Mouse (Mus musculus) ES-Bruce4 (cell line): ENCODE measurements around the gene Angptl8. TPM values are rescaled to one million over a fixed set of nuclear protein-coding genes. Genes with fewer than 3 reads are reported as not detected.

Experiments used
- H3K27ac ChIP-seq: 2 replicates; pipeline ENCODE4 v1.5.1; 2012; ENCODE audit warnings: low read length, inconsistent platforms; ENCODE audit not compliant: insufficient read depth
- H3K27me3 ChIP-seq: 2 replicates; pipeline ENCODE4 v1.6.1; 2012; ENCODE audit warnings: mild to moderate bottlenecking, low read length, inconsistent platforms; ENCODE audit not compliant: control insufficient read depth, poor library complexity, insufficient read depth, severe bottlenecking
- H3K36me3 ChIP-seq: 2 replicates; pipeline ENCODE4 v1.6.1; 2012; ENCODE audit warnings: inconsistent platforms, mild to moderate bottlenecking, low read length, moderate library complexity; ENCODE audit not compliant: control insufficient read depth, poor library complexity, insufficient read depth, severe bottlenecking
- H3K4me1 ChIP-seq: one replicate; pipeline ENCODE4 v1.8.1; 2011; ENCODE audit warnings: low read length; ENCODE audit not compliant: control insufficient read depth, insufficient read depth
- H3K4me3 ChIP-seq: 2 replicates; pipeline ENCODE4 v1.5.1; 2011; ENCODE audit warnings: low read depth, mild to moderate bottlenecking, low read length
- H3K9ac ChIP-seq: 2 replicates; pipeline ENCODE4 v1.6.1; 2012; ENCODE audit warnings: low read depth, mild to moderate bottlenecking, inconsistent platforms; ENCODE audit not compliant: poor library complexity, severe bottlenecking
- H3K9me3 ChIP-seq: replicated peaks from 2 replicates; pipeline ENCODE4 v1.6.1; 2012; ENCODE audit warnings: mild to moderate bottlenecking, low read length, inconsistent platforms; ENCODE audit not compliant: control insufficient read depth, poor library complexity, insufficient read depth, severe bottlenecking
- CTCF ChIP-seq: IDR thresholded peaks from one replicate; pipeline ENCODE4 v1.8.1; 2011; ENCODE audit warnings: low read depth, low read length
- EP300 ChIP-seq: IDR thresholded peaks from 2 replicates; pipeline ENCODE4 v1.6.1; 2011; ENCODE audit warnings: low read depth, low read length; ENCODE audit not compliant: insufficient read depth
- POLR2A ChIP-seq: IDR thresholded peaks from one replicate; pipeline ENCODE4 v1.8.1; 2011; ENCODE audit warnings: low read length; ENCODE audit not compliant: insufficient read depth
- polyA plus RNA-seq: library from polyadenylated mRNA; stranded (reverse); fragments of >200 nt; gene quantifications from 2 replicates; pipeline ENCODE4 v1.2.4, GENCODE M21; 2011; ENCODE audit warnings: low read depth; ENCODE audit not compliant: missing spikeins, insufficient read depth, insufficient read length

Gene Angptl8
- polyA plus RNA-seq, 1 experiment, result not detected

DNA sequence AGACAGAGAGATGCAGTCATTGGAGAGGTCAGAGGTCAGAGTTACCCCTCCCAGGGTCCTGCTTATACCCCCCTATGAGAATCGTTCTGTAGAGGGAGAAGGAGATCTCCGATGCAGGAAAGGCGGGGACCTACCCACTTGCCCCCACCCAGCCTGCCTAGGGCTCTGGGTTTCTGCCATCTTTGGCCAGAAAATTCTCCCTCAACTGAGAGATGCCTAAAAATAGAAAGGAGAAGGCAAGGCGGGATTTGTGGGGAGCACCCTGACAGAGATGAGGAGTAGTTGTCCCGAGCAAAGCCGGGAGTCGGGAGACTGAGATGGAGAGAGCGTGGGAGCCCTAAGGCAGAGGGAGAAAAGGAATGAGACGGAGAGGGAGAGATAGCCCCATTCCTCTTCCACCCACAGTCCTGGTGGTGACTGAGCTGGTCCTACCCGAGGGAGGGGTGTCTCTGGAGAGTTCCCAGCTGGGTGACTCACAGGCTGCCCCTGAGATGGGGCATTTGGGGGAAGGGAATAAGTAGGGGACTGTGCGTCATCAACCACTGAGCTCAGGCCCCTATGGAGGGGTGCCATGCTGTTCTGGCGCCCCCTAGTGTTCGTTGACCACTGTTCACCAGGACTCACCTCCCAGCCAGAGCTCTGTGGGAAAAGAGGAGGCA, 31.2 kb upstream of the Angptl8 start:
- no peaks in the 10 kb centered on the region for H3K9me3 ChIP-seq
- H3K36me3 ChIP-seq, result peaks cover 25% of the 10 kb centered on the region
- H3K4me1 ChIP-seq, result peaks cover 2% of the 10 kb centered on the region
- no peak overlapping the region for H3K4me3 ChIP-seq
- TF ChIP-seq CTCF (peak; percentile 95), POLR2A (no peak)
- H3K9ac ChIP-seq, result 0 out of 2 replicates have a peak overlapping the region, but pooled peaks have one; percentile 38
- no peaks in the 10 kb centered on the region for H3K27me3 ChIP-seq
- H3K27ac ChIP-seq, result no peak overlapping the region

DNA sequence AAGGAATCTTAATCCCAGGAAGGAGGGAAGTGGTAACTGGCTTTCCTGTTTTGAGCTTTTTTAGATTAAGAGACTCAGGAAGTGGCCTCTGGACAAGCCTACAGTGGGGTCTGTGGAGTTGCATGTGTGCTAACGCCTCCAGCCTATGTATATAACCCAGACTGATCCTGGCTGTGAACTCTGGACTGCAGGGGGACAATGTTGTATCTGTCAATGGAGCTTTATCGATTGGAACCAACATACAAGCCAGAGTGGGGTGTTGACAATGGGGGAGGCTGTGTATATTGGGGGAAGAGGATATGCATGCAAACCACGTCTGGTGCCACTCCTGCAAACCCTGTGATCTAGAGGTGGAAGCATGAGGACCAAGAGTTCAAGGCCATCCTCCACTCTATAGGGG, 28.9 kb upstream of the Angptl8 start:
- TF ChIP-seq EP300 (no peak), POLR2A (no peak), CTCF (no peak)
- Histone ChIP-seq H3K4me1 (no peaks in the 10 kb centered on the region), H3K36me3 (peaks cover 17% of the 10 kb centered on the region), H3K9me3 (no peaks in the 10 kb centered on the region), H3K27ac (no peak overlapping the region), H3K4me3 (no peak overlapping the region), H3K9ac (no peak overlapping the region), H3K27me3 (no peaks in the 10 kb centered on the region)

- H3K4me3 ChIP-seq, result no peak overlapping the region
- no peaks in the 10 kb centered on the region for H3K9me3 ChIP-seq
- H3K4me1 ChIP-seq, result no peaks in the 10 kb centered on the region
- TF ChIP-seq POLR2A (no peak), CTCF (no peak), EP300 (no peak)
- H3K27ac ChIP-seq, result no peak overlapping the region
- peaks cover 12% of the 10 kb centered on the region for H3K36me3 ChIP-seq
- no peaks in the 10 kb centered on the region for H3K27me3 ChIP-seq
- no peak overlapping the region for H3K9ac ChIP-seq
Measured at GRCm38 (mm10) chr9:21806976-21807375, 28.3 kb upstream of the Angptl8 start.

DNA sequence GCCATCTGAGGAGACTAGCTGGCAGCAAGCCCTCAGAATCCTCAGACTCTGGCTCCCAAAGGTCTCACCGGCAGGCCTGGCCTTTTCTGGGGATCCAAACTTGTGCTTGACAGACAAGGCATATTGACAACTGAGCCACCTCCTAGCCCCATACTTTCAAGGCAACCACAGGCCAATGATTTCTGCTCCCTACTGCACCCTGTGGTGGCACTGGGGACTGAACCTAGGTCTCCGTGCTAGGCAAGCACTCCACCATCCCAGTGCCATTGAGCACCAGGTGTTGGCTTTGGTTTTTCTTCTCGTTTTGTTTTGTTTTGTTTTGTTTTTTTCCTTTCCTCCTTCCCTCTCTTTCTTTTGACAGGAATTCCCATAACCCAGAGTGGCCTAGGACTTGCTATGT, 26.7 kb upstream of the Angptl8 start:
- H3K4me3 ChIP-seq, result no peak overlapping the region
- no peaks in the 10 kb centered on the region for H3K9me3 ChIP-seq
- no peaks in the 10 kb centered on the region for H3K27me3 ChIP-seq
- H3K27ac ChIP-seq, result no peak overlapping the region; the same call in 1 of the 2 replicates
- no peak overlapping the region for H3K9ac ChIP-seq
- TF ChIP-seq EP300 (no peak), CTCF (peak; percentile 29)
- H3K4me1 ChIP-seq, result no peaks in the 10 kb centered on the region
- peaks cover 4% of the 10 kb centered on the region; the same call in 1 of the 2 replicates for H3K36me3 ChIP-seq

- Histone ChIP-seq H3K9ac (no peak overlapping the region), H3K9me3 (no peaks in the 10 kb centered on the region), H3K4me3 (no peak overlapping the region), H3K4me1 (no peaks in the 10 kb centered on the region), H3K36me3 (peaks cover 16% of the 10 kb centered on the region), H3K27ac (no peak overlapping the region), H3K27me3 (no peaks in the 10 kb centered on the region)
- no peak for TF ChIP-seq EP300
- TF ChIP-seq CTCF, result no peak
- TF ChIP-seq POLR2A, result no peak
Measured at GRCm38 (mm10) chr9:21811170-21811569, 24.1 kb upstream of the Angptl8 start.

DNA sequence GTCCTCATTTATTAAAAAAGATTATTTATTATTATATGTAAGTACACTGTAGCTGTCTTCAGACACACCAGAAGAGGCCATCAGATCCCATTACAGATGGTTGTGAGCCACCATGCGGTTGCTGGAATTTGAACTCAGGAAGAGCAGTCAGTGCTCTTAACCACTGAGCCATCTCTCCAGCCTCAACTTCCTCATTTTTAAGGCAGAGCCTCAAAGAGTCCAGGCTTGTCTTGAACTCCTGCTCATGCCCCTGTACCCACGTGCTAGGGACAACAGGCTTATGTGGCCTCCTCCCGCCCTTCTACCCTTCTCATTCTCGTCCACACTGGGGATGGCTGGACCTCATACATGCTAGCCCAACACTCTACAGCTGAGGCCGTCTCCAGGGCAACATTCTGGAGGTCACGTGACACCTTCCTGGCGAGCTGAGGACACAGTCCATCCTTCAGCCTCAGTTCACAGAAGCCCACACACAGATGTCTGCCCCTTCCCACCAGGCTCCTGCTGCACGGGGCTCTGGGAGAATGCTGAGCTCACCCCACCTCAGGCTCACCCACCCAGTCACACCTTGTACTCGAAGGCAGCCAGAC, 18.5 kb upstream of the Angptl8 start:
- no peak overlapping the region for H3K4me3 ChIP-seq
- H3K27ac ChIP-seq, result no peak overlapping the region
- no peaks in the 10 kb centered on the region for H3K4me1 ChIP-seq
- no peak overlapping the region for H3K9ac ChIP-seq
- peaks cover 43% of the 10 kb centered on the region for H3K36me3 ChIP-seq
- TF ChIP-seq EP300 (no peak), POLR2A (no peak), CTCF (no peak)
- H3K9me3 ChIP-seq, result no peaks in the 10 kb centered on the region
- no peaks in the 10 kb centered on the region for H3K27me3 ChIP-seq
